Mouse (Mus musculus) spleen, adult 2 months (tissue): ENCODE data around the gene Gm12185.
"Not testable (repeated sequence)": the region's sequence is repeated elsewhere in the genome, so short reads cannot be mapped to it uniquely, and the experiment has no call there.

Experiments used
- CTCF ChIP-seq: fragments of 200-500 bp; IDR thresholded peaks from 2 replicates; pipeline ENCODE4 v1.5.1; 2011; ENCODE audit warnings: mild to moderate bottlenecking, inconsistent platforms; ENCODE audit not compliant: insufficient read depth, insufficient read length, insufficient replicate concordance; ENCODE audit errors: extremely low read depth
- POLR2A ChIP-seq: fragments of 200-500 bp; IDR thresholded peaks from 2 replicates; pipeline ENCODE4 v1.6.1; 2011; ENCODE audit warnings: low read depth, low read length, inconsistent platforms

DNA sequence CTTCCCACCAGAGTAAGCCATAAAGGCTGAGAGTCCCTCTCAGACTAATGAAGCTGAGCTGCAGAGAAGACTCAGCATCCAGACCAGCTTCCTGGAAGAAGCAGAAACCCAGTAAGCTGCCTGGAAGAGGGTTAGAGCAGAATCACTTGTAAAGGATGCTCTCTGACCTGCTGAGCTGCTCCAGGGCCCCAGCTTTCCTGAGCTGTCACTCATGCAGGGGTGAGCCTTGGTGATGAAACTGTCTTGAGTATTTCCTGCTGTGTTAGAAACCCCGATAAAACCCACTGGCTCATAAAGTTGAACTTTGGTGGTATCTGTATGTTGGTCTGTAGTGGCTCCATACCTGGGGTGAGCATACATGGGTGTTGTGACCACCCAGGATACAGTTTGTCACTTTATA lies 8.4 kb upstream of the Gm12185 start:
- TF ChIP-seq CTCF, POLR2A: not testable (repeated sequence)
